Mouse (Mus musculus): ENCODE measurements at regions not wholly inside any gene's neighbourhood (a gene's known extent, or its start where the extent isn't known, plus 50 kb on each side); places are given as distances from the start of the nearest gene placed in this dataset.

- Histone ChIP-seq H3K36me3 (ENCODE audit: control insufficient read depth, insufficient read depth) (no peaks in the 10 kb centered on the region), H3K4me1 (replicated peaks; ENCODE audit: control insufficient read depth, insufficient read depth, low read length) (no peaks in the 10 kb centered on the region), H3K27me3 (replicated peaks; ENCODE audit: control insufficient read depth, insufficient read depth, low read length) (no peaks in the 10 kb centered on the region), H3K9me3 (ENCODE audit: control insufficient read depth) (no peaks in the 10 kb centered on the region), H3K9ac (ENCODE audit: low read depth, low read length) (no peak overlapping the region), H3K4me3 (ENCODE audit: low read depth, low read length) (no peak overlapping the region), H3K4me2 (replicated peaks; ENCODE audit: low read depth) (no peak overlapping the region), H3K27ac (ENCODE audit: low read depth, low read length) (no peak overlapping the region)
- ATAC-seq: no peak
- WGBS: 61% methylated on average over 1 of the region's 1 CpGs
- TF ChIP-seq CTCF (IDR thresholded peaks at IDR 0.05; ENCODE audit: low read depth): no peak
These were observed 221.6 kb upstream of the Zic4 start for GRCm38 (mm10) chr9:91140651-91141050.

- WGBS: 89% methylated on average over 11 of the region's 11 CpGs
- TF ChIP-seq CTCF (IDR thresholded peaks at IDR 0.05; ENCODE audit: low read depth): no peak
- no peaks in the 10 kb centered on the region for H3K4me1 ChIP-seq (replicated peaks; ENCODE audit: control insufficient read depth, insufficient read depth, low read length)
- H3K27ac ChIP-seq (ENCODE audit: low read depth, low read length): no peak overlapping the region
- H3K9ac ChIP-seq (ENCODE audit: low read depth, low read length): no peak overlapping the region
- no peaks in the 10 kb centered on the region for H3K9me3 ChIP-seq (ENCODE audit: control insufficient read depth)
- no peaks in the 10 kb centered on the region for H3K27me3 ChIP-seq (replicated peaks; ENCODE audit: control insufficient read depth, insufficient read depth, low read length)
- no peak for ATAC-seq
- no peaks in the 10 kb centered on the region for H3K36me3 ChIP-seq (ENCODE audit: control insufficient read depth, insufficient read depth)
- no peak overlapping the region for H3K4me2 ChIP-seq (replicated peaks; ENCODE audit: low read depth)
- no peak overlapping the region for H3K4me3 ChIP-seq (ENCODE audit: low read depth, low read length)
These were observed 210.3 kb upstream of the Zic4 start for GRCm38 (mm10) chr9:91151893-91152292.

- no peak overlapping the region for H3K4me2 ChIP-seq (replicated peaks; ENCODE audit: low read depth)
- 74% methylated on average over 2 of the region's 2 CpGs for WGBS
- H3K4me1 ChIP-seq (replicated peaks; ENCODE audit: control insufficient read depth, insufficient read depth, low read length): no peaks in the 10 kb centered on the region
- H3K9me3 ChIP-seq (ENCODE audit: control insufficient read depth): no peaks in the 10 kb centered on the region
- H3K4me3 ChIP-seq (ENCODE audit: low read depth, low read length): no peak overlapping the region
- H3K9ac ChIP-seq (ENCODE audit: low read depth, low read length): no peak overlapping the region
- ATAC-seq: no peak
- TF ChIP-seq CTCF (IDR thresholded peaks at IDR 0.05; ENCODE audit: low read depth): no peak
- no peak overlapping the region for H3K27ac ChIP-seq (ENCODE audit: low read depth, low read length)
- no peaks in the 10 kb centered on the region for H3K27me3 ChIP-seq (replicated peaks; ENCODE audit: control insufficient read depth, insufficient read depth, low read length)
- no peaks in the 10 kb centered on the region for H3K36me3 ChIP-seq (ENCODE audit: control insufficient read depth, insufficient read depth)
These were observed 202.9 kb upstream of the Zic4 start for GRCm38 (mm10) chr9:91159311-91159710.

- no peaks in the 10 kb centered on the region for H3K36me3 ChIP-seq (ENCODE audit: control insufficient read depth, insufficient read depth)
- H3K27me3 ChIP-seq (replicated peaks; ENCODE audit: control insufficient read depth, insufficient read depth, low read length): no peaks in the 10 kb centered on the region
- H3K9me3 ChIP-seq (ENCODE audit: control insufficient read depth): no peaks in the 10 kb centered on the region
- no peak overlapping the region for H3K27ac ChIP-seq (ENCODE audit: low read depth, low read length)
- no peak overlapping the region for H3K9ac ChIP-seq (ENCODE audit: low read depth, low read length)
- H3K4me1 ChIP-seq (replicated peaks; ENCODE audit: control insufficient read depth, insufficient read depth, low read length): no peaks in the 10 kb centered on the region
- no peak for ATAC-seq
- H3K4me2 ChIP-seq (replicated peaks; ENCODE audit: low read depth): no peak overlapping the region
- no peak for TF ChIP-seq CTCF (IDR thresholded peaks at IDR 0.05; ENCODE audit: low read depth)
- no peak overlapping the region for H3K4me3 ChIP-seq (ENCODE audit: low read depth, low read length)
These were observed 194.3 kb upstream of the Zic4 start for GRCm38 (mm10) chr9:91167871-91168270.

- no peak overlapping the region for H3K9ac ChIP-seq (ENCODE audit: low read depth, low read length)
- ATAC-seq: no peak
- no peaks in the 10 kb centered on the region for H3K9me3 ChIP-seq (ENCODE audit: control insufficient read depth)
- no peaks in the 10 kb centered on the region for H3K4me1 ChIP-seq (replicated peaks; ENCODE audit: control insufficient read depth, insufficient read depth, low read length)
- H3K36me3 ChIP-seq (ENCODE audit: control insufficient read depth, insufficient read depth): no peaks in the 10 kb centered on the region
- no peak for TF ChIP-seq CTCF (IDR thresholded peaks at IDR 0.05; ENCODE audit: low read depth)
- WGBS: 63% methylated on average over 4 of the region's 4 CpGs
- H3K27ac ChIP-seq (ENCODE audit: low read depth, low read length): no peak overlapping the region
- H3K4me3 ChIP-seq (ENCODE audit: low read depth, low read length): no peak overlapping the region
- no peaks in the 10 kb centered on the region for H3K27me3 ChIP-seq (replicated peaks; ENCODE audit: control insufficient read depth, insufficient read depth, low read length)
- H3K4me2 ChIP-seq (replicated peaks; ENCODE audit: low read depth): no peak overlapping the region
These were observed 169.0 kb upstream of the Zic4 start for GRCm38 (mm10) chr9:91193221-91193620.

GRCm38 (mm10) chr9:91193954-91194353 is 168.3 kb upstream of the Zic4 start:
- Histone ChIP-seq H3K4me3 (ENCODE audit: low read depth, low read length) (no peak overlapping the region), H3K4me2 (replicated peaks; ENCODE audit: low read depth) (no peak overlapping the region), H3K9me3 (ENCODE audit: control insufficient read depth) (no peaks in the 10 kb centered on the region), H3K9ac (ENCODE audit: low read depth, low read length) (no peak overlapping the region), H3K36me3 (ENCODE audit: control insufficient read depth, insufficient read depth) (no peaks in the 10 kb centered on the region), H3K27ac (ENCODE audit: low read depth, low read length) (no peak overlapping the region), H3K27me3 (replicated peaks; ENCODE audit: control insufficient read depth, insufficient read depth, low read length) (no peaks in the 10 kb centered on the region), H3K4me1 (replicated peaks; ENCODE audit: control insufficient read depth, insufficient read depth, low read length) (no peaks in the 10 kb centered on the region)
- 80% methylated on average over 3 of the region's 3 CpGs for WGBS
- TF ChIP-seq CTCF (IDR thresholded peaks at IDR 0.05; ENCODE audit: low read depth): no peak
- ATAC-seq: no peak

- no peaks in the 10 kb centered on the region for H3K9me3 ChIP-seq (ENCODE audit: control insufficient read depth)
- no peak overlapping the region for H3K4me3 ChIP-seq (ENCODE audit: low read depth, low read length)
- H3K4me2 ChIP-seq (replicated peaks; ENCODE audit: low read depth): no peak overlapping the region
- no peak for TF ChIP-seq CTCF (IDR thresholded peaks at IDR 0.05; ENCODE audit: low read depth)
- 66% methylated on average over 2 of the region's 2 CpGs for WGBS
- H3K9ac ChIP-seq (ENCODE audit: low read depth, low read length): no peak overlapping the region
- no peak overlapping the region for H3K27ac ChIP-seq (ENCODE audit: low read depth, low read length)
- no peak for ATAC-seq
- no peaks in the 10 kb centered on the region for H3K27me3 ChIP-seq (replicated peaks; ENCODE audit: control insufficient read depth, insufficient read depth, low read length)
- no peaks in the 10 kb centered on the region for H3K4me1 ChIP-seq (replicated peaks; ENCODE audit: control insufficient read depth, insufficient read depth, low read length)
- no peaks in the 10 kb centered on the region for H3K36me3 ChIP-seq (ENCODE audit: control insufficient read depth, insufficient read depth)
These were observed 154.9 kb upstream of the Zic4 start for GRCm38 (mm10) chr9:91207281-91207680.

All from intestine, postnatal 0 days (tissue).